Mouse (Mus musculus) heart, embryonic 11.5 days (tissue): ENCODE measurements around the gene Rpl18a. TPM values are rescaled to one million over a fixed set of nuclear protein-coding genes. Genes with fewer than 3 reads are reported as not detected.

Source experiments
- ATAC-seq: fragments of 200-750 bp; cut with Nextera tagmentation; replicated peaks from 2 replicates; pipeline ENCODE4 v1.8.0; 2017; ENCODE audit warnings: moderate library complexity; ENCODE audit not compliant: insufficient number of reproducible peaks, low FRiP score, low TSS enrichment
- H3K27ac ChIP-seq: fragments of 300-500 bp; sonication (generic); 2 replicates; pipeline ENCODE4 v1.5.1; 2014; ENCODE audit warnings: mild to moderate bottlenecking, low read depth, low read length
- H3K27me3 ChIP-seq: fragments of 300-500 bp; sonication (generic); 2 replicates; pipeline ENCODE4 v1.6.1; 2014; ENCODE audit warnings: mild to moderate bottlenecking, low read length, mixed read lengths; ENCODE audit not compliant: control insufficient read depth, insufficient read depth
- H3K36me3 ChIP-seq: fragments of 300-500 bp; sonication (generic); 2 replicates; pipeline ENCODE4 v1.6.1; 2014; ENCODE audit warnings: mild to moderate bottlenecking, low read length, moderate library complexity, mixed read lengths; ENCODE audit not compliant: control insufficient read depth, insufficient read depth
- H3K4me1 ChIP-seq: fragments of 300-500 bp; sonication (generic); 2 replicates; pipeline ENCODE4 v1.6.1; 2014; ENCODE audit warnings: low read length; ENCODE audit not compliant: control insufficient read depth, insufficient read depth
- H3K4me2 ChIP-seq: fragments of 300-500 bp; sonication (generic); 2 replicates; pipeline ENCODE4 v1.6.1; 2014; ENCODE audit warnings: mild to moderate bottlenecking, moderate library complexity
- H3K4me3 ChIP-seq: fragments of 300-500 bp; sonication (generic); 2 replicates; pipeline ENCODE4 v1.5.1; 2014; ENCODE audit warnings: low read depth, low read length
- H3K9ac ChIP-seq: fragments of 300-500 bp; sonication (generic); 2 replicates; pipeline ENCODE4 v1.6.1; 2014; ENCODE audit warnings: mild to moderate bottlenecking, low read depth, low read length, moderate library complexity
- H3K9me3 ChIP-seq: fragments of 300-500 bp; sonication (generic); replicated peaks from 2 replicates; pipeline ENCODE4 v1.6.1; 2016; ENCODE audit warnings: low read length; ENCODE audit not compliant: control insufficient read depth
- WGBS: fragments of 180-500 bp; shearing (Covaris S2); extraction: QIAGEN DNeasy Blood & Tissue Kit; methylation state at CpG from one replicate; pipeline ENCODE4 v1.1.7; 2014; ENCODE audit not compliant: insufficient replicate concordance; 5-methylcytosine and 5-hydroxymethylcytosine counted together
- polyA plus RNA-seq: library from polyadenylated mRNA; unstranded; fragments of >200 nt; fragmentation: Nextera tagmentation; extraction: Ambion mirVana; gene quantifications from 2 replicates; pipeline ENCODE4 v1.2.1, GENCODE M21; 2014

Rpl18a gene
- polyA plus RNA-seq, 1 experiment from 2014 or later = 3,146 TPM

- Histone ChIP-seq H3K4me1 (peaks cover 6% of the 10 kb centered on the region; the same call in 1 of the 2 replicates), H3K36me3 (no peaks in the 10 kb centered on the region), H3K4me3 (no peak overlapping the region), H3K4me2 (no peak overlapping the region; the same call in 1 of the 2 replicates), H3K9ac (peak overlapping the region; percentile 28), H3K27me3 (no peaks in the 10 kb centered on the region), H3K27ac (no peak overlapping the region), H3K9me3 (no peaks in the 10 kb centered on the region)
- no peak for ATAC-seq
- 15% methylated on average over 11 of the region's 11 CpGs for WGBS
Observed at GRCm38 (mm10) chr8:70880546-70880945, 16.7 kb downstream of the Rpl18a start.

- H3K36me3 ChIP-seq = no peaks in the 10 kb centered on the region
- ATAC-seq = no peak
- H3K9ac ChIP-seq = no peak overlapping the region; the same call in 1 of the 2 replicates
- H3K9me3 ChIP-seq = no peaks in the 10 kb centered on the region
- H3K27me3 ChIP-seq = no peaks in the 10 kb centered on the region
- no peak overlapping the region for H3K4me2 ChIP-seq
- no peak overlapping the region for H3K4me3 ChIP-seq
- peaks cover 6% of the 10 kb centered on the region; the same call in 1 of the 2 replicates for H3K4me1 ChIP-seq
- 4% methylated on average over 4 of the region's 4 CpGs for WGBS
- no peak overlapping the region for H3K27ac ChIP-seq
Observed at GRCm38 (mm10) chr8:70880126-70880525, 17.1 kb downstream of the Rpl18a start.

- peaks cover 6% of the 10 kb centered on the region; the same call in 1 of the 2 replicates for H3K4me1 ChIP-seq
- no peak overlapping the region for H3K9ac ChIP-seq
- no peak overlapping the region for H3K4me2 ChIP-seq
- H3K27me3 ChIP-seq = no peaks in the 10 kb centered on the region
- no peak for ATAC-seq
- no peak overlapping the region for H3K27ac ChIP-seq
- no peaks in the 10 kb centered on the region for H3K36me3 ChIP-seq
- H3K4me3 ChIP-seq = no peak overlapping the region
- WGBS = 55% methylated on average over 4 of the region's 4 CpGs
- no peaks in the 10 kb centered on the region for H3K9me3 ChIP-seq
Observed at GRCm38 (mm10) chr8:70879500-70879899, 17.7 kb downstream of the Rpl18a start.

- Histone ChIP-seq H3K9ac (no peak overlapping the region), H3K27me3 (no peaks in the 10 kb centered on the region), H3K9me3 (no peaks in the 10 kb centered on the region), H3K36me3 (no peaks in the 10 kb centered on the region), H3K4me1 (peaks cover 6% of the 10 kb centered on the region; the same call in 1 of the 2 replicates), H3K27ac (no peak overlapping the region), H3K4me3 (no peak overlapping the region), H3K4me2 (no peak overlapping the region)
- no peak for ATAC-seq
- 43% methylated on average over 2 of the region's 2 CpGs for WGBS
Observed at GRCm38 (mm10) chr8:70878178-70878577, 19.0 kb downstream of the Rpl18a start.

GRCm38 (mm10) chr8:70876382-70876781, 20.8 kb downstream of the Rpl18a start:
- Histone ChIP-seq H3K9ac (no peak overlapping the region), H3K27me3 (no peaks in the 10 kb centered on the region), H3K9me3 (no peaks in the 10 kb centered on the region), H3K4me3 (no peak overlapping the region), H3K27ac (no peak overlapping the region), H3K4me2 (no peak overlapping the region), H3K36me3 (no peaks in the 10 kb centered on the region), H3K4me1 (peaks cover 6% of the 10 kb centered on the region; the same call in 1 of the 2 replicates)
- no peak for ATAC-seq
- WGBS = 52% methylated on average over 4 of the region's 4 CpGs

- Histone ChIP-seq H3K4me1 (peaks cover 3% of the 10 kb centered on the region; the same call in 1 of the 2 replicates), H3K36me3 (no peaks in the 10 kb centered on the region), H3K4me2 (no peak overlapping the region), H3K9me3 (no peaks in the 10 kb centered on the region), H3K27ac (no peak overlapping the region), H3K9ac (no peak overlapping the region), H3K4me3 (no peak overlapping the region), H3K27me3 (no peaks in the 10 kb centered on the region)
- ATAC-seq = no peak
- WGBS = 86% methylated on average over 13 of the region's 13 CpGs
Observed at GRCm38 (mm10) chr8:70874441-70874840, 22.8 kb downstream of the Rpl18a start.

GRCm38 (mm10) chr8:70873364-70873985, 23.7 kb downstream of the Rpl18a start, which contains the start of gene Ccdc124:
Gene Ccdc124 (minus strand): TSS chr8:70873935.
- peak within 1 kb of the TSS; percentile 73 for H3K27ac ChIP-seq
- no peaks in the 10 kb centered on the region for H3K9me3 ChIP-seq
- peak; percentile 80 for ATAC-seq
- H3K27me3 ChIP-seq = no peaks in the 10 kb centered on the region
- peaks cover 12% of the 10 kb centered on the region for H3K4me1 ChIP-seq
- H3K4me2 ChIP-seq = peak within 1 kb of the TSS; percentile 89
- no peaks in the 10 kb centered on the region for H3K36me3 ChIP-seq
- peak within 1 kb of the TSS; percentile 79 for H3K4me3 ChIP-seq
- peak within 1 kb of the TSS; percentile 83 for H3K9ac ChIP-seq
- 1% methylated on average over 43 of the region's 46 CpGs for WGBS

GRCm38 (mm10) chr8:70872643-70873363, 24.4 kb downstream of the Rpl18a start:
- Histone ChIP-seq H3K27me3 (no peaks in the 10 kb centered on the region), H3K9ac (peak overlapping the region; percentile 83), H3K4me3 (peak overlapping the region; percentile 79), H3K9me3 (no peaks in the 10 kb centered on the region), H3K4me1 (peaks cover 15% of the 10 kb centered on the region), H3K4me2 (peak overlapping the region; percentile 89), H3K27ac (peak overlapping the region; percentile 73), H3K36me3 (no peaks in the 10 kb centered on the region)
- no peak for ATAC-seq
- 4% methylated on average over 31 of the region's 31 CpGs for whole genome bisulfite sequencing
